Comparison of ENCODE assay signal across 8 mouse cellular contexts in genomic region chr12:76710351-76711100, GRCm38 (mm10). TPM values are rescaled to one million over a fixed set of nuclear protein-coding genes. Genes with fewer than 3 reads are reported as not detected.
DNase-seq lines count a peak whose midpoint lies in the region; ATAC-seq and TF ChIP-seq lines count a peak whose summit lies in the region.

Gene Sptb, minus strand, starts transcription at chr12:76710547.

- no peak within 1 kb of the TSS for H3K27ac ChIP-seq in brown adipose tissue, adult 24 weeks (replicated peaks; ENCODE audit: low read depth, low read length)
- H3K27ac ChIP-seq in heart, embryonic 13.5 days (replicated peaks) = peak within 1 kb of the TSS; percentile 89
- H3K27ac ChIP-seq in kidney, embryonic 16.5 days (ENCODE audit: low read length) = no peak within 1 kb of the TSS
- H3K27ac ChIP-seq in liver, embryonic 12.5 days = peak within 1 kb of the TSS; percentile 98

- WGBS in heart, embryonic 13.5 days = under 1% methylated on average over 40 of the region's 40 CpGs
- WGBS in kidney, embryonic 16.5 days = under 1% methylated on average over 40 of the region's 40 CpGs
- WGBS in liver, embryonic 12.5 days (ENCODE audit: insufficient replicate concordance) = under 1% methylated on average over 40 of the region's 40 CpGs

- peak; percentile 46 for ATAC-seq in erythroid progenitor cell, adult 5-6 weeks (replicated peaks; ENCODE audit: low FRiP score, poor library complexity, severe bottlenecking)
- ATAC-seq in heart, embryonic 13.5 days (ENCODE audit: extremely low read depth, insufficient number of reproducible peaks, low FRiP score, low TSS enrichment) = peak; percentile 44; the same call in 1 of the 2 replicates
- ATAC-seq in kidney, embryonic 16.5 days (ENCODE audit: low FRiP score, low TSS enrichment) = peak; percentile 88
- ATAC-seq in liver, embryonic 12.5 days = peak; percentile 60

- H3K9me3 ChIP-seq in heart, embryonic 13.5 days = no peaks in the 10 kb centered on the region
- no peaks in the 10 kb centered on the region for H3K9me3 ChIP-seq in kidney, embryonic 16.5 days (ENCODE audit: low read length)
- H3K9me3 ChIP-seq in liver, embryonic 12.5 days (replicated peaks) = no peaks in the 10 kb centered on the region

- peak within 1 kb of the TSS; percentile 84 for H3K4me3 ChIP-seq in brown adipose tissue, adult 24 weeks (ENCODE audit: insufficient read depth, low read depth, low read length)
- peak within 1 kb of the TSS; percentile 82 for H3K4me3 ChIP-seq in heart, embryonic 13.5 days
- peak within 1 kb of the TSS; percentile 67 for H3K4me3 ChIP-seq in kidney, embryonic 16.5 days (ENCODE audit: low read length)
- H3K4me3 ChIP-seq in liver, embryonic 12.5 days = peak within 1 kb of the TSS; percentile 97
- no peak within 1 kb of the TSS for H3K4me3 ChIP-seq in myocyte

- H3K79me2 ChIP-seq in myocyte (ENCODE audit: control insufficient read depth, insufficient read depth) = no peaks in the 10 kb centered on the region

- peak; percentile 55 for DNase-seq in ES-CJ7 (ENCODE audit: low read depth, low spot score)
- DNase-seq in splenic B cell, adult 2 months (ENCODE audit: low read depth, low spot score) = peak; percentile 19

- no peaks in the 10 kb centered on the region; the same call in 1 of the 2 replicates for H3K4me1 ChIP-seq in brown adipose tissue, adult 24 weeks (ENCODE audit: control insufficient read depth, insufficient read depth, insufficient read length, low read length)
- H3K4me1 ChIP-seq in heart, embryonic 13.5 days = peaks cover 28% of the 10 kb centered on the region
- peaks cover 16% of the 10 kb centered on the region for H3K4me1 ChIP-seq in kidney, embryonic 16.5 days (ENCODE audit: insufficient read depth, low read length)
- peaks cover 56% of the 10 kb centered on the region for H3K4me1 ChIP-seq in liver, embryonic 12.5 days

- peaks cover 61% of the 10 kb centered on the region for H3K27me3 ChIP-seq in heart, embryonic 13.5 days (replicated peaks)
- H3K27me3 ChIP-seq in kidney, embryonic 16.5 days (ENCODE audit: insufficient read depth, low read length) = peaks cover 45% of the 10 kb centered on the region
- peaks cover 51% of the 10 kb centered on the region for H3K27me3 ChIP-seq in liver, embryonic 12.5 days (replicated peaks)
- peaks cover 43% of the 10 kb centered on the region for H3K27me3 ChIP-seq in myocyte (ENCODE audit: control insufficient read depth, insufficient read depth, insufficient read length)
- H3K27me3 ChIP-seq in splenic B cell, adult 2 months (ENCODE audit: control insufficient read depth, insufficient read depth, low read length, poor library complexity, severe bottlenecking) = peaks cover 3% of the 10 kb centered on the region

- peak within 1 kb of the TSS; percentile 98 for H3K4me2 ChIP-seq in heart, embryonic 13.5 days
- H3K4me2 ChIP-seq in kidney, embryonic 16.5 days (replicated peaks; ENCODE audit: low read depth, low read length) = peak within 1 kb of the TSS; percentile 95
- H3K4me2 ChIP-seq in liver, embryonic 12.5 days = peak within 1 kb of the TSS; percentile 97
- H3K4me2 ChIP-seq in myocyte (ENCODE audit: low read depth) = peak within 1 kb of the TSS; percentile 18

- peak within 1 kb of the TSS; percentile 90 for H3K9ac ChIP-seq in heart, embryonic 13.5 days
- peak within 1 kb of the TSS; percentile 62 for H3K9ac ChIP-seq in kidney, embryonic 16.5 days (replicated peaks; ENCODE audit: low read length)
- H3K9ac ChIP-seq in liver, embryonic 12.5 days = peak within 1 kb of the TSS; percentile 99

- no peak for TF ChIP-seq POLR2A in myocyte (IDR thresholded peaks at IDR 0.05; ENCODE audit: insufficient read length, low read depth)

- H3ac ChIP-seq in myocyte (ENCODE audit: control insufficient read depth, insufficient read length) = no peak within 1 kb of the TSS

- no peaks in the 10 kb centered on the region for H3K36me3 ChIP-seq in heart, embryonic 13.5 days
- H3K36me3 ChIP-seq in kidney, embryonic 16.5 days (ENCODE audit: insufficient read depth, low read length) = no peaks in the 10 kb centered on the region
- peaks cover 23% of the 10 kb centered on the region; the same call in 1 of the 2 replicates for H3K36me3 ChIP-seq in liver, embryonic 12.5 days
- H3K36me3 ChIP-seq in myocyte (ENCODE audit: control insufficient read depth, insufficient read depth) = no peaks in the 10 kb centered on the region
- H3K36me3 ChIP-seq in splenic B cell, adult 2 months (ENCODE audit: control insufficient read depth, insufficient read depth, low read length, poor library complexity, severe bottlenecking) = no peaks in the 10 kb centered on the region

TF ChIP-seq in myocyte, 11 proteins besides CTCF, POLR2A, EP300 and RAD21:
- TF ChIP-seq TCF12 (IDR thresholded peaks at IDR 0.05; ENCODE audit: insufficient read depth, poor library complexity, severe bottlenecking) (no peak), MAX (IDR thresholded peaks at IDR 0.05; ENCODE audit: low read depth) (no peak), USF1 (IDR thresholded peaks at IDR 0.05; ENCODE audit: low read depth) (no peak), POLR2AphosphoS2 (IDR thresholded peaks at IDR 0.05; ENCODE audit: insufficient read length, low read depth) (no peak), E2F4 (IDR thresholded peaks at IDR 0.05; ENCODE audit: insufficient read depth) (no peak), TCF3 (IDR thresholded peaks at IDR 0.05; ENCODE audit: insufficient read length, low read depth) (no peak), REST (IDR thresholded peaks at IDR 0.05; ENCODE audit: insufficient read depth, insufficient read length) (no peak), MYOD1 (IDR thresholded peaks at IDR 0.05; ENCODE audit: control insufficient read depth in 1 of 3, insufficient read length in 2 of 3, low read depth in 2 of 3) (no peak), MYOG (IDR thresholded peaks at IDR 0.05; ENCODE audit: control insufficient read depth in 1 of 3, insufficient read depth in 1 of 3, insufficient read length in 2 of 3, low read depth in 2 of 3) (no peak)

RNA-seq across cellular contexts. Expression of gene Sptb, which starts in this region (rescaled TPM):
- 1.1 and 1.3 TPM in 2 replicates for polyA plus RNA-seq in brown adipose tissue, adult 24 weeks (2012; ENCODE audit: insufficient read depth, insufficient read length, missing spikeins)
- total RNA-seq in erythroid progenitor cell, adult 5-6 weeks (2015; ENCODE audit: low replicate concordance) = 651 and 669 TPM in 2 replicates
- 1,485 and 1,588 TPM in 2 replicates for total RNA-seq in erythroid progenitor cell, adult 5-6 weeks (2017; ENCODE audit: low replicate concordance)
- polyA plus RNA-seq in heart, embryonic 13.5 days (2015; fragmentation: Nextera tagmentation; extraction: Ambion mirVana) = 5.1 and 5.2 TPM in 2 replicates
- polyA plus RNA-seq in kidney, embryonic 16.5 days (2015; fragmentation: Nextera tagmentation; extraction: Ambion mirVana) = 1.00 and 1.2 TPM in 2 replicates
- polyA plus RNA-seq in liver, embryonic 12.5 days (2016; fragmentation: Nextera tagmentation; extraction: Ambion mirVana) = 83.5 and 94.6 TPM in 2 replicates
- polyA plus RNA-seq in myocyte (2012; fragmentation: generic; extraction: Trizol) = 0.42 TPM

Comparison
In these comparisons a context has a peak if more than half of its experiments do, and no peak if none do; other contexts are left out.
1. RNA of gene Sptb (polyA plus RNA-seq): 83.5 to 94.6 TPM in liver, embryonic 12.5 days; 5.1 to 5.2 TPM in heart, embryonic 13.5 days, 1.1 to 1.3 TPM in brown adipose tissue, adult 24 weeks, 1.00 to 1.2 TPM in kidney, embryonic 16.5 days and 0.42 TPM in myocyte (single experiment); every median in the first group is over 10 times any median in the second.
2. H3K27ac ChIP-seq: peak in heart, embryonic 13.5 days (single experiment) and liver, embryonic 12.5 days (single experiment); none in brown adipose tissue, adult 24 weeks (single experiment) and kidney, embryonic 16.5 days (single experiment).
3. H3K4me2 ChIP-seq: peak in every context shown above with its lines; median percentile 98 in heart, embryonic 13.5 days; 97 in liver, embryonic 12.5 days; 95 in kidney, embryonic 16.5 days; 18 in myocyte.
4. Peak in every context shown above with its lines, with median percentiles within 50 percentile points of each other: ATAC-seq and H3K9ac ChIP-seq.